ENCODE assay signal across 9 mouse cellular contexts in genomic region chr5:111228302-111229040, GRCm38 (mm10).
DNase-seq lines count a peak whose midpoint lies in the region; ATAC-seq and TF ChIP-seq lines count a peak whose summit lies in the region.
"Had no signal": no experiment of that assay in that cellular context is flagged by ENCODE, and none has a peak within 500 bp of the region (broad histone marks: within the 10 kb centered on the region; RNA-seq: fewer than 3 reads in every experiment).

No protein-coding gene starts in this region.

- no peak for TF ChIP-seq CTCF in lung, postnatal 0 days (IDR thresholded peaks at IDR 0.05)

- WGBS in heart, embryonic 10.5 days: 30% methylated on average over 14 of the region's 14 CpGs
- 14% methylated on average over 14 of the region's 14 CpGs for WGBS in kidney, embryonic 14.5 days
- 22% methylated on average over 14 of the region's 14 CpGs for WGBS in lung, postnatal 0 days
- 28% methylated on average over 14 of the region's 14 CpGs for whole genome bisulfite sequencing in stomach, embryonic 15.5 days

- H3K27ac ChIP-seq in heart, embryonic 10.5 days: peak overlapping the region; percentile 80
- peak overlapping the region; percentile 85 for H3K27ac ChIP-seq in kidney, embryonic 14.5 days (ENCODE audit: low read depth, low read length)
- peak overlapping the region; percentile 66 for H3K27ac ChIP-seq in lung, postnatal 0 days (ENCODE audit: low read length)
- H3K27ac ChIP-seq in stomach, embryonic 15.5 days: peak overlapping the region; percentile 67; the same call in 1 of the 2 replicates
- H3K27ac ChIP-seq: macrophage had no signal

- peak; percentile 53 for ATAC-seq in kidney, embryonic 14.5 days (ENCODE audit: low FRiP score, low TSS enrichment)
- peak; percentile 90 for ATAC-seq in lung, postnatal 0 days
- peak; percentile 40; the same call in 1 of the 2 replicates for ATAC-seq in stomach, embryonic 15.5 days (ENCODE audit: insufficient read depth, low FRiP score, low read depth)
- no peak for ATAC-seq in inflammation-experienced regulatory T-cells, adult 6 months

- H3K36me3 ChIP-seq in heart, embryonic 10.5 days: peaks cover 35% of the 10 kb centered on the region
- H3K36me3 ChIP-seq in kidney, embryonic 14.5 days (ENCODE audit: control insufficient read depth, insufficient read depth, low read length): peaks cover 40% of the 10 kb centered on the region; the same call in 1 of the 2 replicates
- peaks cover 4% of the 10 kb centered on the region; the same call in 1 of the 2 replicates for H3K36me3 ChIP-seq in lung, postnatal 0 days (ENCODE audit: insufficient read depth, low read length)
- H3K36me3 ChIP-seq in stomach, embryonic 15.5 days: peaks cover 15% of the 10 kb centered on the region

- DNase-seq in MN1 (ENCODE audit: low spot score): peak; percentile 51
- DNase-seq in adrenal gland, postnatal 36 days: peak; percentile 83 to 85
- peak; percentile 88 for DNase-seq in heart, embryonic 10.5 days (ENCODE audit: low spot score)
- DNase-seq in lung, postnatal 0 days (ENCODE audit: low spot score): peak; percentile 93
- no peak for DNase-seq in layer of hippocampus, adult 8-10 months (ENCODE audit: low spot score in 2 of 2)

- H3K27me3 ChIP-seq in heart, embryonic 10.5 days (ENCODE audit: insufficient read depth, poor library complexity, severe bottlenecking): peaks cover 34% of the 10 kb centered on the region; the same call in 1 of the 2 replicates
- H3K27me3 ChIP-seq in kidney, embryonic 14.5 days (ENCODE audit: control insufficient read depth, insufficient read depth, low read length): no peaks in the 10 kb centered on the region
- H3K27me3 ChIP-seq in lung, postnatal 0 days (replicated peaks; ENCODE audit: insufficient read depth, low read length): no peaks in the 10 kb centered on the region
- H3K27me3 ChIP-seq in stomach, embryonic 15.5 days (replicated peaks): no peaks in the 10 kb centered on the region

- H3K9me3 ChIP-seq in heart, embryonic 10.5 days: no peaks in the 10 kb centered on the region
- no peaks in the 10 kb centered on the region for H3K9me3 ChIP-seq in kidney, embryonic 14.5 days (ENCODE audit: control insufficient read depth, low read length)
- H3K9me3 ChIP-seq in lung, postnatal 0 days (ENCODE audit: low read length): no peaks in the 10 kb centered on the region
- no peaks in the 10 kb centered on the region for H3K9me3 ChIP-seq in stomach, embryonic 15.5 days

- peaks cover 71% of the 10 kb centered on the region for H3K4me1 ChIP-seq in heart, embryonic 10.5 days
- H3K4me1 ChIP-seq in kidney, embryonic 14.5 days (ENCODE audit: control insufficient read depth, insufficient read depth, low read length): peaks cover 50% of the 10 kb centered on the region
- H3K4me1 ChIP-seq in lung, postnatal 0 days (ENCODE audit: insufficient read depth, low read depth, low read length): peaks cover 13% of the 10 kb centered on the region; the same call in 1 of the 2 replicates
- peaks cover 33% of the 10 kb centered on the region for H3K4me1 ChIP-seq in stomach, embryonic 15.5 days

- H3K4me2 ChIP-seq in kidney, embryonic 14.5 days (replicated peaks; ENCODE audit: low read depth, low read length): peak overlapping the region; percentile 25; the same call in 1 of the 2 replicates
- H3K4me2 ChIP-seq in lung, postnatal 0 days (replicated peaks; ENCODE audit: low read depth, low read length): 0 out of 2 replicates have a peak overlapping the region, but pooled peaks have one; percentile 3
- no peak overlapping the region for H3K4me2 ChIP-seq in stomach, embryonic 15.5 days

- H3K9ac ChIP-seq in kidney, embryonic 14.5 days (ENCODE audit: low read depth, low read length): no peak overlapping the region
- H3K9ac ChIP-seq in lung, postnatal 0 days (replicated peaks; ENCODE audit: low read depth): no peak overlapping the region
- no peak overlapping the region for H3K9ac ChIP-seq in stomach, embryonic 15.5 days

- H3K4me3 ChIP-seq in heart, embryonic 10.5 days: 0 out of 2 replicates have a peak overlapping the region, but pooled peaks have one; percentile 12
- no peak overlapping the region for H3K4me3 ChIP-seq in kidney, embryonic 14.5 days (ENCODE audit: low read length)
- no peak overlapping the region for H3K4me3 ChIP-seq in lung, postnatal 0 days (ENCODE audit: low read depth, low read length)
- no peak overlapping the region for H3K4me3 ChIP-seq in stomach, embryonic 15.5 days (replicated peaks)

- 0 out of 2 replicates have a peak, but pooled peaks have one; percentile 39 for TF ChIP-seq EP300 in lung, postnatal 0 days (IDR thresholded peaks at IDR 0.05)

Comparison
In these comparisons a context has a peak if more than half of its experiments do, and no peak if none do; other contexts are left out.
1. DNase-seq: peak in MN1 (single experiment), adrenal gland, postnatal 36 days (2 of 2), heart, embryonic 10.5 days (single experiment) and lung, postnatal 0 days (single experiment); none in layer of hippocampus, adult 8-10 months (0 of 2).
2. Peak in every context shown above with its lines, with median percentiles within 50 percentile points of each other: H3K27ac ChIP-seq.